Mouse (Mus musculus) lung, postnatal 10 days (tissue): ENCODE measurements around the gene Arf3.
A peak's percentile ranks its signal among the peaks of the same experiment; 100 is the strongest.

Source experiments
- DNase-seq: peaks from one replicate; pipeline ENCODE4 v3.0.0; 2021

Arf3 gene

DNA sequence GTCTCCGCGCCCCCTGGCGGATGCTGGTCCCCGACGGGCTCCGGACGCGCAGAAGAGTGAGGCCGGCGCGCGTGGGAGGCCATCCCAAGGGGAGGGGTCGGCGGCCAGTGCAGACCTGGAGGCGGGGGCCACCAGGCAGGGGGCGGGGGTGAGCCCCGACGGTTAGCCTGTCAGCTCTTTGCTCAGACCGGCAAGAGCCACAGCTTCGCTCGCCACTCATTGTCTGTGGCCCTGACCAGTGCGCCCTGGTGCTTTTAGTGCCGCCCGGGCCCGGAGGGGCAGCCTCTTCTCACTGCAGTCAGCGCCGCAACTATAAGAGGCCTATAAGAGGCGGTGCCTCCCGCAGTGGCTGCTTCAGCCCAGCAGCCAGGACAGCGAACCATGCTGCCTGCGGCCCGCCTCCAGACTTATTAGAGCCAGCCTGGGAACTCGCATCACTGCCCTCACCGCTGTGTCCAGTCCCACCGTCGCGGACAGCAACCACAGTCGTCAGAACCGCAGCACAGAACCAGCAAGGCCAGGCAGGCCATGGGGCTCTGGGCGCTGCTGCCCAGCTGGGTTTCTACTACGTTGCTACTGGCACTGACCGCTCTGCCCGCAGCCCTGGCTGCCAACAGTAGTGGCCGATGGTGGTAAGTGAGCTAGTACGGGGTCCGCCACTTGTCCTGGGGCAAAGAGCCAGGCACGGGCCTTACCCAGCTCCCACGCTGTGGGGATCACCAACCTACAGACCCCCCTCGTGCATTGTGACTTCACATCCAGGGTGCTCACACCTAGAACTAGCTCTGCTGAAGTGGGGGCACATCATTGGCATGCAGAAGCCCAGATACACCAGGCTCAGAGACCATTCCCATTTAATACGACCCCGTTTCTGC lies 26.9 kb upstream of the Arf3 start, which contains the start of gene Wnt1:
Gene Wnt1, plus strand, starts transcription at position 197 of the 875 bp plus-strand sequence.
- peak; percentile 74 for DNase-seq

- no peak for DNase-seq
Observed at GRCm38 (mm10) chr15:98788972-98789660, 26.1 kb upstream of the Arf3 start.

DNA sequence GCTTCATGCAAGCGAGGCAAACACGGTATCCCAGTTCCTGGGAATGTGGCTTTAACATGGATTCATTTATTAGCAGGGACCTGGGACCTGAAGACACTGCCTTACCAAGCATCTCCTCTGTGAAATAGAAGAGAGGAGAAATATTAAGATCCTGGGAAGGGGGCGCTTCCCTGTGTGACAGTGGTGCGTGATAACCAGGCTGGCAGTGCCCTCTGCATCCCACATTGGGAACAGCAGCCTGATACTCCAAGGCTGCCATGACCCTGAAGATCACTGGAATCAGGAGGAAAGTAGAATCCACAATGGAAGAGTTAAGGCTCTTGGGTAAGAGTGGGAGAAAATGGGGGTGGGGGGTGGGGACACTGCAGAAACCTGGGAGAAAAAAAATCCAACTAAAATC lies 24.9 kb upstream of the Arf3 start:
- DNase-seq: peak; percentile 46

- DNase-seq: peak; percentile 32
Observed at GRCm38 (mm10) chr15:98785744-98786143, 22.7 kb upstream of the Arf3 start.

- DNase-seq: no peak
Observed at GRCm38 (mm10) chr15:98781166-98781565, 18.2 kb upstream of the Arf3 start.

GRCm38 (mm10) chr15:98780573-98780972 lies 17.6 kb upstream of the Arf3 start:
- peak; percentile 55 for DNase-seq

DNA sequence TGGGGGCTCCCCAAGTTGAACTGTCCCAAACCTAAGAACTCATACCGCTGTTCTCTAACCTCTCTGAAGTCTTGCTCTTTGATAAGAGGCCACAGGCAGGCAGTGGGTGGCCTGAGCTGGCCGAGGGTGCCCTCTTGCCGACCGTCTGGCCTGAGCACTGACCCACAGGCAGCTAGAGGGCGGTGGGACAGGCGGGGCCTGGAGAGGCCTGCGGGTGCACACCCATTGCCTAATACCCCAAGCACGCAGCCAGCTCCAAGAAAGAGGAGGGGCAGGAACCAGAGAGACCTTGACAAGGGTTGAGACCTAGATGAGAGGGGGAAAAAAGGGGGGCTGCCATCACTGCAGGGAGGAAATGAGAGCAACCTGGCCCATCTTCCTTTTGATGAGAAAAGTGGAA lies 17.1 kb upstream of the Arf3 start:
- DNase-seq: no peak

- no peak for DNase-seq
Observed at GRCm38 (mm10) chr15:98778806-98779205, 15.8 kb upstream of the Arf3 start.

DNA sequence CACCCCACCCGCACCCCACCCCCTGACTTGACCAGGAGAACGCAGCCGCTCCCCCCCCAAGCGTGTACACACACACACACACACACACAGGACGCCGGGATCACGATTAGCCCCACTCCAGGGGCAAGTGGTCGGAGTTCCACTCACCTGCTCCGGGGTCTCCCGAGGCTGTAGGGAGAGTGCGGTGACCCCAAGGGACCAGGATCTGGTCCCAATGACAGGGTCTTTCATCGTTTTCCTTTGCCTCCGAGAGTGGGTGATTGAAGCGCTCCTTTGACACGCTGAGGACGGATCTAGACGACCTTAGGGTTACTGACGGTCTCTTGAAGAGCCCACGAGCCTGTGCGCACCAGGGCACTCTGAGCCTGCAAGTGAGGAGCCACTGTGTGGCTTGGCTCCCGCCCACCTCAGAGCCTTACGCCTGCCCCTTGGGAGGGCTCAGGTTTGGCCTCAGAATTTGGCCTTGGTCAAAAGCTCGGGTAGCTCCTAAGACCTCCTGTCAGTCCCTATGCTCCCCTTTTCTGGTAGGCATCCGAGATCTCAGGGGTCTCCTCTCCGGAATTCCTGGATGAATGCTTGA lies 15.3 kb upstream of the Arf3 start:
- no peak for DNase-seq

DNA sequence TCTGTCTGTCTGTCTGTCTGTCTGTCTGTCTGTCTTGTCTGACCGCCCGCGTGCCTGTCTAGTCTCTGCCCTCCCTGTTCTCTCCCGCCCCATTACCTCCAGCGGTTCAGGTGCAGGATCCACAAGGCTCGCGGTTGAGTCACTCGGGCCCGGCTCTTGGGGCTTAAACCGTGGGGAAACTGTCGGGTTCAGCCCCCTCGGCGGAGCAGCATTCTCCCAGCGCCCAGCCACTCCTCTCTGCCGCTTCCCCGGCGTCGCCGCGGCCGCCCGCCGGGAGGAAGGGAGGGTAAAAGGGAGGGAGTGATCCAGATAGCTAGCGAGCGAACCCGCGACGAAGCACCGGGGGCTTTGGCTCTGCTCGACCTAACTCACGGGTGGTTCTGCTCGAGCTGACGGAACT lies 14.7 kb upstream of the Arf3 start, which contains the start of gene Wnt10b:
Gene Wnt10b, minus strand, starts transcription at position 389 of the 400 bp plus-strand sequence.
- peak; percentile 23 for DNase-seq

DNA sequence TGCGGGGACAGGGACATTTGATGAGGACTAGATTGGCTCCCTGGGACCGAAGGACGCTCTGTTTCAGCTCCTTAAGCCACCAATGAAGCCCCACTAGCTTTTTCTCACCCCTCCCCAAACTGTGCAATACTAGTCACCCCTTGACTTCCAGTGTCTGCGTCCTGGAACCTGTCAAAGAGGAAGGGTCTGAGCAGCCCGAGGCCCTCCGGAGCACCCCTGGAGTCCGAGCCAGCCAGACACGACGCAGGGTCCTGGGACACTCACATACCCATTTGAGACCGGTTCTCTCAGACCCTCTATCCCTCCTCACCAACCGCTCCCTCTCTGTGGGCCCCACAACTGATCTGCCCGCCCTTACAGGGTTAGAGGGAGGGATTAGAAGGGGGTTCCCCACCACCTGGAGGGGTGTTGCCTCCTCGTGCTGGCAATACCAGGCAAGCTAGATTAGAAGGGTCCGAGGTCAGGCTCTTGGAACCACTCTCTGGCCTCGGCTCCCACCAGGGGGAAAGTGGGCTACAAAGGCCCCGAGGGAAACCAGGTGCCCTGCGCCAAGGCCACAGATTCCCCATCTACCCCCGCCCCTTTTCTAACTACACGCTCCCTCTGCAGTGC lies 14.1 kb upstream of the Arf3 start:
- no peak for DNase-seq

DNA sequence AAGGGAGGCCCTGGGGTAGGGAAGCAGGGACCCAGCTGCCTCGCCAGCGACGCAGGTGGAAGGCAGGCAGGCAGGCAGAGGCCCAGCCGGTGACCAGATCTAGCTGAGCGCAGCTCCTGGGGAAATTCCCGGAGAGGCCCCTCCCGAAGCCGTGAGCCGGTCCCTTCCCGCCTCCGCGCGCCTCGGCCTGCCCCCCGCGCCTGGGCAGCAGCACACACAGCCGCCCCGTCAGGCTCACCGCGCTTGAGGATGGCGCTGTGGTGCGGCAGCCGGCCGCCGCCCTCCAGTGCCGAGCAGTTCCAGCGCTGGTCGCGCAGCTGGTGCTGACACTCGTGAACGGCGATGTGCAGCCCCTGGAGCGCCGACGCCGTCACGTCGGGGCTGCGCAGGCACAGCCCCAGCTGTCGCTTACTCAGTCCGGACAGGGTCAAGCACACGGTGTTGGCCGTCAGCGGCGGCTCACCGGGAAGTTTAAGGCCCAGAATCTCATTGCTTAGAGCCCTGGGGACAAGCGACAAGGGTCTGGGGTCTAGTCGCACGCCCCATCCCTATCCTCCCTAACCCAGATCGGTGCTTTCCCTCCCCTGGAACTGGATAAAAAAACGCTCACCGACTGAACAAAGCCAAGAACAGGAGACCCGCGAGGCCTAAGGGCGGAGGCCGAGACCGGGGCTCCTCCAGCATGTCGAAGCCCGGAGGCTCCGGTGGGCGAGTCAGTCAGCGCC lies 13.4 kb upstream of the Arf3 start:
- peak; percentile 37 for DNase-seq

DNA sequence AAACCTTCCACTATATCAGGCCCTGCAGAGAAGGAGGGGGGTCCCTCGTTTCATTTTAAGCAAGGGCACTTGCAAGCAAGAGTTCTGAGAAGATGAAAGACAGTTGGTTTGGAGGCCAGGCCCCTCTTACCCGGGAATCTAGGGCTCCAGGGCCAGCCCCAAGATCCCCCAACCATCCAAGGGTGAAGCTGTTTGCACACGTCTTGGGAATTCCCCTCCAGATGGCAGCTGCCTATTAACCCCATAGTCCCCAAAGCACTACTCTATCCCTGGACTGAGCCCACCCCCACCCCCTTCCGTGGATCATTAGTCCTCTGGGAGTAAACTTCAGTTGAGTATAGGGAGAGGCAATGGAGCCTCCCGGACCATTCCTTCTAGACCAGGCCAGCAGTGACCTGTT lies 12.5 kb upstream of the Arf3 start:
- DNase-seq: no peak

DNA sequence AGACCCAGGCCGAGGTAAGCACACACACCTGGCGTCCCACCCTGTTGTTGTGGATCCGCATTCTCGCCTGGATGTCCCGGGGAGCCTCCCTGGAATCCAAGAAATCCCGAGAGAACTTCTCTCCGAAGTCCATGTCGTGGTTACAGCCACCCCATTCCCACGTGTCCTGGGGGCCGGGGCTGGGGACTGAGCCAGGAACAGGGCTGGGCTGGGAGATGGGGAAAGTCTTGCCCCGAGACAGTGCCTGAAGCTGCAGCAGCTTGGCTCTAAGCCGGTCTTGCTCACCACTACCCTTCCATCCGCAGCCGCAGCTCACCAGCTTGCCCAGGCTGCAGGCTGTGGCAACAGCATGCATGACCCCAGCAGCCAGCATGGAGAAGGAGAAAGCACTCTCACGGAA lies 11.1 kb upstream of the Arf3 start:
- peak; percentile 24 for DNase-seq

DNA sequence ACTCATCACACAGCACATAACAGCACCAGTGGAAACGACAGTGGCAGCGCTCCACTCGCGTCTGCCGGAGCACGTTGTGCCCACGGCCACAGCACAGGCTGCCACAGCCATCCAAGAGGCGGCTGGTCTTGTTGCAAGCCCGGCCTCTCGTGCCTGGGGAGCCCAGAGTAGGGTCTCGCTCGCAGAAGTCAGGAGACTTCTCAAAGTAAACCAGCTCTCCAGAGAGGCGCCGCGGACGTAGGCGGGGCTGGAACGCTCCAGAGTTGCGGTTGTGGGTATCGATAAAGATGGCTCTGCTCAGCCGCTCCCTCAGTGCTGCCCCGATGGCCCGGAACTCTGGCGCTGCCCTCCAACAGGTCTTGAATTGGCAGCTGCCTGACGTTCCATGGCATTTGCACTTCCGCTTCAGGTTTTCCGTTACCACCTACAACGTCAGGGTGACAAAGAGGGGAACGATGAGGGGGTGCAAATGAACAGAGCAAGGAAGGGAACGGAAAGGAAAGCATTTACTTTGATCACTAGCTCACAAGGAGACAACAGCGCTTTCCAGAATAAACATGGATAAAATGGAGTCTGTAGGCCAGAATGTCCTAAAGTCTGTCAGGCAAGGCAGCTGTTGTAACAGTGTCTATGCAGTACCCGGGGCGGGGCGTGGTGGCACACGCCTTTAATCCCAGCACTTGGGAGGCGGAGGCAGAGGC lies 9.6 kb upstream of the Arf3 start:
- DNase-seq: peak; percentile 27

- no peak for DNase-seq
Observed at GRCm38 (mm10) chr15:98771813-98772425, 8.9 kb upstream of the Arf3 start.

GRCm38 (mm10) chr15:98768259-98768658 lies 5.2 kb upstream of the Arf3 start:
- no peak for DNase-seq

DNA sequence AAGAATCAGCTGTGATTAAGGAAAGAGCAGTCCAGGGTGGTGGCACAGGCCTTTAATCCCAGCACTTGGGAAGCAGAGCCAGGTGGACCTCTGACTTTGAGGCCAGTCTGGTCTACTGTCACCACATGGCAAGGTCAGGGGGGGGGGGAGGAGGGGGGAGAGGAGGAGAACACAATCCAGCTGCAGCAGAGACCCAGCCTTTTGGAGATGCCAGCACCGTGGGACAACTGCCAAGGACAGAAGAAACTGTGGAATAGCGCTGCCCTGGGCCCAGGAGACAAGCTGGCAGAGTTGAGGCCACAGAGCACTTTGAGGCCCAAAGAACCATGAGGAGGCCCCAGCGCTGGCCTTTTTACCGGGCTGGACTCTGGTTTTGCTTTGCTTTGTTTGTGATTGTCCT lies 2.9 kb upstream of the Arf3 start:
- no peak for DNase-seq

DNA sequence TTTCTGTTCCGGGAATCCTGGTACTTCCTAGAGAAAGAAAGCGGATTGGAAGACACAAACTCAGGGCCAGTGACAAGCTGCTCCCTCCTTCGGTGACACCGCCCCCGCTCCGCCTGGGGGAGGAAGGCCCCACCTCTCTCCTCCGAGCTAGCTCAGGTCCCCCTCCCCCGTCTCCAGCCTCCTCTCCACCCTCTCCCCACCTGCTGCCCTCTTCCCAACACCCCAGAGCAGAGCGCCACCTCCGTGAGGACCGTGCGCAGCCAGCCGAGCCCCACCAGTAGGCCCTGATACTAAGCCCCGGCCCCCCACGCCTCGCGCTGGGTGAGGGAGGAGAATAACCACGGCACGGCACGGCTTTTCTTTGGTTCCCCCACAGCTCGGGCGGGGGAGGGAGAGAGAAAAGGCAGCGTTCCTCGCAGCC lies 803 bp downstream of the Arf3 start:
- peak; percentile 89 for DNase-seq

- DNase-seq: no peak
Observed at GRCm38 (mm10) chr15:98754125-98754524, 8.9 kb downstream of the Arf3 start.

DNA sequence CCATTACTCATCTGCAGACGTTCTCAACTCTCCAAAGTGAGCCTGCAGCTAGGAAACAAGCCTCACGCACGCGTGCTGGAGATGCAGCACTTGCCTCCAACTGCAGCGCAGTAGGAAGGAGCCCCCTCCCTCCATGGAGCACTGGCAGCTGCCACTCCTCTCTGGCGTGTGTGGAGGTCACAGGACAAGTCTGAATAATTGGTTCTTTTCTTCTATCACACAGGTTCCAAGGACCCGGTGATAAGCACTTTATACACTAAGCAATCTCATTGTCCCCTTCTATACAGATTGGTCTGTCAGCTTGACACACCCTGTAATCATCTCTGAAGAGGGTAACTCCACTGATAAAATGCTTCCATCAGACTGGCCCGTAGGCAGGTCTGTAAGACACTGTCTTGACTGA lies 10.0 kb downstream of the Arf3 start:
- no peak for DNase-seq
